Mouse (Mus musculus) kidney, postnatal 0 days (tissue): Measurements from ENCODE around the gene Gosr2. TPM values are rescaled to one million over a fixed set of nuclear protein-coding genes. Genes with fewer than 3 reads are reported as not detected.

Experiments used
- ATAC-seq: fragments of 200-750 bp; cut with Nextera tagmentation; replicated peaks from 2 replicates; pipeline ENCODE4 v1.8.0; 2017; ENCODE audit warnings: low read depth, moderate number of reproducible peaks, moderate TSS enrichment, moderate library complexity; ENCODE audit not compliant: low FRiP score
- DNase-seq: peaks from one replicate; pipeline ENCODE4 v3.0.0-alpha.2; 2016; ENCODE audit warnings: low spot score
- H3K27ac ChIP-seq: fragments of 300-500 bp; sonication (generic); 2 replicates; pipeline ENCODE4 v1.5.1; 2014; ENCODE audit warnings: mild to moderate bottlenecking
- H3K27me3 ChIP-seq: fragments of 300-500 bp; sonication (generic); 2 replicates; pipeline ENCODE4 v1.6.1; 2014; ENCODE audit warnings: low read length, mixed read lengths; ENCODE audit not compliant: insufficient read depth
- H3K36me3 ChIP-seq: fragments of 300-500 bp; sonication (generic); 2 replicates; pipeline ENCODE4 v1.6.1; 2014; ENCODE audit warnings: low read length, mixed read lengths; ENCODE audit not compliant: insufficient read depth
- H3K4me1 ChIP-seq: fragments of 300-500 bp; sonication (generic); replicated peaks from 2 replicates; pipeline ENCODE4 v1.6.1; 2014; ENCODE audit warnings: antibody characterized with exemption, low read length, mixed read lengths; ENCODE audit not compliant: insufficient read depth
- H3K4me2 ChIP-seq: fragments of 300-500 bp; sonication (generic); 2 replicates; pipeline ENCODE4 v1.6.1; 2014; ENCODE audit warnings: mild to moderate bottlenecking, low read length, moderate library complexity, mixed read lengths
- H3K4me3 ChIP-seq: fragments of 300-500 bp; sonication (generic); replicated peaks from 2 replicates; pipeline ENCODE4 v1.5.1; 2014; ENCODE audit warnings: low read depth, low read length
- H3K9ac ChIP-seq: fragments of 300-500 bp; sonication (generic); 2 replicates; pipeline ENCODE4 v1.6.1; 2014; ENCODE audit warnings: low read depth, low read length
- H3K9me3 ChIP-seq: fragments of 300-500 bp; sonication (generic); replicated peaks from 2 replicates; pipeline ENCODE4 v1.6.1; 2016; ENCODE audit warnings: low read length, inconsistent platforms, mixed read lengths
- CTCF ChIP-seq: IDR thresholded peaks from 2 replicates; pipeline ENCODE4 v1.5.1; 2016; ENCODE audit warnings: antibody characterized with exemption, low read depth, mild to moderate bottlenecking, moderate library complexity
- WGBS: fragments of 180-500 bp; shearing (Covaris S2); extraction: QIAGEN DNeasy Blood & Tissue Kit; methylation state at CpG from one replicate; pipeline ENCODE4 v1.1.7; 2014; 5-methylcytosine and 5-hydroxymethylcytosine counted together
- polyA plus RNA-seq: library from polyadenylated mRNA; unstranded; fragments of >200 nt; fragmentation: Nextera tagmentation; extraction: Ambion mirVana; gene quantifications from 2 replicates; pipeline ENCODE4 v1.2.1, GENCODE M21; 2015

The Gosr2 gene
- polyA plus RNA-seq, 1 experiment from 2014 or later, result 87.0 TPM

- Histone ChIP-seq H3K27ac (no peak overlapping the region), H3K4me3 (no peak overlapping the region), H3K4me2 (no peak overlapping the region), H3K27me3 (no peaks in the 10 kb centered on the region), H3K9ac (no peak overlapping the region), H3K9me3 (no peaks in the 10 kb centered on the region), H3K4me1 (0 out of 2 replicates have a peak, but pooled peaks cover 3% of the 10 kb centered on the region), H3K36me3 (no peaks in the 10 kb centered on the region)
- DNase-seq (no peak), ATAC-seq (no peak)
- WGBS, result 83% methylated on average over 9 of the region's 9 CpGs
- TF ChIP-seq CTCF, result no peak
Observed at GRCm38 (mm10) chr11:103731594-103731993, 33.9 kb upstream of the Gosr2 start.

GRCm38 (mm10) chr11:103729282-103729985, 31.7 kb upstream of the Gosr2 start:
- Histone ChIP-seq H3K27ac (no peak overlapping the region), H3K4me1 (0 out of 2 replicates have a peak, but pooled peaks cover 3% of the 10 kb centered on the region), H3K27me3 (no peaks in the 10 kb centered on the region), H3K4me3 (no peak overlapping the region), H3K9ac (no peak overlapping the region), H3K4me2 (no peak overlapping the region), H3K9me3 (no peaks in the 10 kb centered on the region), H3K36me3 (no peaks in the 10 kb centered on the region)
- no peak for DNase-seq
- WGBS, result 79% methylated on average over 9 of the region's 9 CpGs
- ATAC-seq, result no peak
- TF ChIP-seq CTCF, result no peak

- no peak overlapping the region for H3K4me2 ChIP-seq
- H3K9ac ChIP-seq, result no peak overlapping the region
- no peaks in the 10 kb centered on the region for H3K9me3 ChIP-seq
- no peak overlapping the region for H3K27ac ChIP-seq
- DNase-seq (no peak), ATAC-seq (no peak)
- H3K4me1 ChIP-seq, result peaks cover 5% of the 10 kb centered on the region; the same call in 1 of the 2 replicates
- no peak for TF ChIP-seq CTCF
- WGBS, result 55% methylated on average over 11 of the region's 11 CpGs
- no peaks in the 10 kb centered on the region for H3K36me3 ChIP-seq
- no peak overlapping the region for H3K4me3 ChIP-seq
- no peaks in the 10 kb centered on the region for H3K27me3 ChIP-seq
Observed at GRCm38 (mm10) chr11:103724331-103724771, 26.7 kb upstream of the Gosr2 start.

GRCm38 (mm10) chr11:103722040-103722481, 24.4 kb upstream of the Gosr2 start:
- Histone ChIP-seq H3K36me3 (no peaks in the 10 kb centered on the region), H3K4me1 (peaks cover 5% of the 10 kb centered on the region; the same call in 1 of the 2 replicates), H3K4me2 (peak overlapping the region; percentile 42), H3K4me3 (no peak overlapping the region), H3K27ac (no peak overlapping the region), H3K9ac (no peak overlapping the region), H3K9me3 (no peaks in the 10 kb centered on the region), H3K27me3 (no peaks in the 10 kb centered on the region)
- 17% methylated on average over 9 of the region's 9 CpGs for WGBS
- no peak for TF ChIP-seq CTCF
- peak; percentile 38 for DNase-seq
- peak; percentile 49 for ATAC-seq

GRCm38 (mm10) chr11:103721468-103722039, 23.9 kb upstream of the Gosr2 start:
- H3K27ac ChIP-seq, result no peak overlapping the region
- 17% methylated on average over 15 of the region's 15 CpGs for WGBS
- ATAC-seq, result no peak

GRCm38 (mm10) chr11:103719436-103719835, 21.7 kb upstream of the Gosr2 start:
- H3K27me3 ChIP-seq, result no peaks in the 10 kb centered on the region
- H3K9ac ChIP-seq, result no peak overlapping the region
- H3K4me2 ChIP-seq, result no peak overlapping the region
- H3K36me3 ChIP-seq, result no peaks in the 10 kb centered on the region
- peaks cover 5% of the 10 kb centered on the region; the same call in 1 of the 2 replicates for H3K4me1 ChIP-seq
- 90% methylated on average over 5 of the region's 5 CpGs for WGBS
- DNase-seq (no peak), ATAC-seq (no peak)
- no peak overlapping the region for H3K27ac ChIP-seq
- no peak overlapping the region for H3K4me3 ChIP-seq
- no peak for TF ChIP-seq CTCF
- no peaks in the 10 kb centered on the region for H3K9me3 ChIP-seq

More at GRCm38 (mm10) chr11:103721468-103722039, 23.9 kb upstream of the Gosr2 start:
- TF ChIP-seq CTCF, result peak; percentile 68
- 0 out of 2 replicates have a peak overlapping the region, but pooled peaks have one; percentile 19 for H3K9ac ChIP-seq
- H3K27me3 ChIP-seq, result no peaks in the 10 kb centered on the region
- peaks cover 5% of the 10 kb centered on the region; the same call in 1 of the 2 replicates for H3K4me1 ChIP-seq
- no peaks in the 10 kb centered on the region for H3K9me3 ChIP-seq
- DNase-seq, result peak; percentile 57
- H3K36me3 ChIP-seq, result no peaks in the 10 kb centered on the region
- H3K4me3 ChIP-seq, result no peak overlapping the region
- H3K4me2 ChIP-seq, result peak overlapping the region; percentile 42
